Mouse (Mus musculus) kidney, adult 2 months (tissue): ENCODE data around the gene Ksr2. TPM values are rescaled to one million over a fixed set of nuclear protein-coding genes. Genes with fewer than 3 reads are reported as not detected.

Experiments
- DNase-seq: peaks from one replicate; pipeline ENCODE4 v3.0.0; 2021
- H3K27ac ChIP-seq: fragments of 200-500 bp; 2 replicates; pipeline ENCODE4 v1.5.1; 2012; ENCODE audit warnings: low read depth, low read length, control low read depth, inconsistent platforms; ENCODE audit not compliant: insufficient read depth
- H3K27me3 ChIP-seq: fragments of 200-500 bp; replicated peaks from 2 replicates; pipeline ENCODE4 v1.6.1; 2012; ENCODE audit warnings: mild to moderate bottlenecking, moderate library complexity, low read length, inconsistent platforms; ENCODE audit not compliant: control insufficient read depth, insufficient read depth
- H3K36me3 ChIP-seq: fragments of 200-500 bp; 2 replicates; pipeline ENCODE4 v1.6.1; 2012; ENCODE audit warnings: mild to moderate bottlenecking, moderate library complexity, low read length, inconsistent platforms; ENCODE audit not compliant: control insufficient read depth, insufficient read depth
- H3K4me1 ChIP-seq: fragments of 200-500 bp; 2 replicates; pipeline ENCODE4 v1.6.1; 2011; ENCODE audit warnings: low read length; ENCODE audit not compliant: control insufficient read depth, insufficient read depth
- H3K4me3 ChIP-seq: fragments of 200-500 bp; 2 replicates; pipeline ENCODE4 v1.5.1; 2011; ENCODE audit warnings: mild to moderate bottlenecking, low read depth, low read length, control low read depth; ENCODE audit not compliant: insufficient read depth
- CTCF ChIP-seq: fragments of 200-500 bp; conservative IDR thresholded peaks from 2 replicates; pipeline ENCODE4 v1.5.1; 2011; ENCODE audit warnings: low read depth, mild to moderate bottlenecking, control low read depth, low read length, moderate library complexity, mixed read lengths; ENCODE audit not compliant: insufficient read depth, insufficient read length
- POLR2A ChIP-seq: fragments of 200-500 bp; IDR thresholded peaks from one replicate; pipeline ENCODE4 v1.6.1; 2011; ENCODE audit warnings: low read depth, low read length, control low read depth
- WGBS: fragments of 180-500 bp; shearing (Covaris S2); methylation state at CpG from one replicate; pipeline ENCODE4 v1.1.7; 2018; 5-methylcytosine and 5-hydroxymethylcytosine counted together
- polyA plus RNA-seq: library from polyadenylated mRNA; depleted of rRNA; stranded (reverse); fragments of >200 nt; gene quantifications from 2 replicates; pipeline ENCODE4 v1.2.3, GENCODE M21; 2012

Gene Ksr2
- polyA plus RNA-seq, 1 experiment = 1.9 TPM

DNA sequence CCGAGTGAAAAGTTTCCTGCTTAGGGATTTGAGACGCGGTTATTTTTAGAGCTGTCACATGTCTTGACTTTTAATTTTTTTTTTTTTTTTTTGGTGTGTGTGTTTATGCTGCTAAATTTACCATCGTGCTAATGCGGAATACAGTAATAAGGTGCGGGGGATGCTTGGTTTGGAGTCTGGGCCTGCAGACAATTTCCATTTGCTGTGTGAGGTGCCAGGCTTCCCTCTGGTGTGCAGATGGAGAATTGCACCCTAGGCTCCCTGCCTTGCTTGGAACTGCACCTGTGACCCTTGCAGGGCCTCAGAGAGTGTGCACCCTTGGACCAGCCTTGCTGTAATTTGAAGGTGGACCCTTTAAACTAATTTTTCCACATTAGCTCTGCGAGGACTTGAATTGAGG lies 80.1 kb downstream of the Ksr2 start:
- no peak overlapping the region for H3K4me3 ChIP-seq
- no peak for TF ChIP-seq POLR2A
- peak; percentile 85 for TF ChIP-seq CTCF
- H3K27me3 ChIP-seq = no peaks in the 10 kb centered on the region
- no peak overlapping the region for H3K27ac ChIP-seq
- peak; percentile 67 for DNase-seq
- no peaks in the 10 kb centered on the region for H3K36me3 ChIP-seq
- WGBS = 15% methylated on average over 7 of the region's 7 CpGs
- no peaks in the 10 kb centered on the region for H3K4me1 ChIP-seq

- peak; percentile 11 for DNase-seq
Observed at GRCm38 (mm10) chr5:117497084-117497483, 83.3 kb downstream of the Ksr2 start.

DNA sequence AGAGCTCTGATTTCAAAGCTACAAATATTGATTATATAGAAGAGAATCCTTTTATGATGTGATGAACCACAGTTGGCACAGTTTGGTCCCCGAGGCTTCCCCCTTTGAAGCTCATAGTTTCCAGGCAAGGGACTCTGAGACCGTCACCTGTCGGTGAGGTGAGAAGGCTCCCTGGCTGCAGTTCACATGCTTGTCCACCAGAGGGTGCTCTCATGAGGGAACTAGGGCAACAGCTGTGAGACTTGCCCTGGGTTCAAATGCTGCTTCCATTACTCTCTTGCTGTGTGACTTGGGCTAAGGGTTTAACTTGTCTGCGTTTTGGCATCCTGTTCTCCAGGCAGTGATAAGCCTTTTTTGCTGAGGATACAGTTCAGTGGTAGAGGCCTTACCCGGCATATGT lies 88.8 kb downstream of the Ksr2 start:
- TF ChIP-seq CTCF (peak; percentile 67), POLR2A (no peak)
- peak; percentile 43 for DNase-seq
- no peak overlapping the region for H3K27ac ChIP-seq
- no peaks in the 10 kb centered on the region for H3K36me3 ChIP-seq
- 81% methylated on average over 5 of the region's 5 CpGs for WGBS
- H3K4me1 ChIP-seq = no peaks in the 10 kb centered on the region; the same call in 1 of the 2 replicates
- no peaks in the 10 kb centered on the region for H3K27me3 ChIP-seq
- no peak overlapping the region for H3K4me3 ChIP-seq

More at GRCm38 (mm10) chr5:117497084-117497483, 83.3 kb downstream of the Ksr2 start:
- Histone ChIP-seq H3K4me1 (no peaks in the 10 kb centered on the region), H3K4me3 (no peak overlapping the region), H3K36me3 (no peaks in the 10 kb centered on the region), H3K27me3 (no peaks in the 10 kb centered on the region), H3K27ac (no peak overlapping the region)
- WGBS = 62% methylated on average over 21 of the region's 21 CpGs
- TF ChIP-seq POLR2A (no peak), CTCF (peak; percentile 62; the same call in 1 of the 2 replicates)

GRCm38 (mm10) chr5:117504431-117504830 lies 90.6 kb downstream of the Ksr2 start:
- no peak for TF ChIP-seq POLR2A
- 0 out of 2 replicates have a peak, but pooled peaks have one; percentile 2 for TF ChIP-seq CTCF
- H3K27ac ChIP-seq = no peak overlapping the region
- H3K27me3 ChIP-seq = no peaks in the 10 kb centered on the region
- no peak overlapping the region for H3K4me3 ChIP-seq
- peak; percentile 15 for DNase-seq
- H3K4me1 ChIP-seq = no peaks in the 10 kb centered on the region; the same call in 1 of the 2 replicates
- no peaks in the 10 kb centered on the region for H3K36me3 ChIP-seq
- WGBS = 76% methylated on average over 5 of the region's 5 CpGs

GRCm38 (mm10) chr5:117505204-117505603 lies 91.4 kb downstream of the Ksr2 start:
- H3K27ac ChIP-seq = no peak overlapping the region
- no peaks in the 10 kb centered on the region for H3K36me3 ChIP-seq
- TF ChIP-seq CTCF (peak; percentile 99), POLR2A (no peak)
- no peaks in the 10 kb centered on the region for H3K27me3 ChIP-seq
- DNase-seq = peak; percentile 76
- no peaks in the 10 kb centered on the region; the same call in 1 of the 2 replicates for H3K4me1 ChIP-seq
- WGBS = 48% methylated on average over 10 of the region's 10 CpGs
- H3K4me3 ChIP-seq = no peak overlapping the region

DNA sequence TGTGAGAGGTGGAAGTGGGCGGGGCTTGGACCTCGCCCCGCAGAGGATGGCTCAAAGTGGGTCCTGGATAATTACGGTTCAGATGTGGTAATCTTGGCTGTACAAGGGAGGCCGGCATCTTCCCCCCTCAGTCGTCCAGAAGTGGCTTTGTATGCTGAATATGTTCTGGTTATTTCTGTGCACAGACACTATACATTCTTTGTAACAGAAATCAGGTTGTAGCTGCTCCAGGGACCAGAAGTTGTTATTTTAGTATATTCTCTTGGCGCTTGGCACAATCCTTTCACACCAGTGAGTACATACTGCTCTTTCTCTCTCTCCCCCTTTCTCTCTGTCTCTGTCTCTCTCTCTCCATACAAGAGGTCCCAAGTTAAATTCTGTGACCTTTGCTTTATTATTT lies 92.0 kb downstream of the Ksr2 start:
- 57% methylated on average over 7 of the region's 7 CpGs for WGBS
- no peak overlapping the region for H3K4me3 ChIP-seq
- no peak for TF ChIP-seq CTCF
- no peak for TF ChIP-seq POLR2A
- H3K27me3 ChIP-seq = no peaks in the 10 kb centered on the region
- no peaks in the 10 kb centered on the region for H3K36me3 ChIP-seq
- no peaks in the 10 kb centered on the region; the same call in 1 of the 2 replicates for H3K4me1 ChIP-seq
- no peak overlapping the region for H3K27ac ChIP-seq
- DNase-seq = no peak

GRCm38 (mm10) chr5:117506406-117506805 lies 92.6 kb downstream of the Ksr2 start:
- Histone ChIP-seq H3K27me3 (no peaks in the 10 kb centered on the region), H3K4me1 (no peaks in the 10 kb centered on the region; the same call in 1 of the 2 replicates), H3K4me3 (no peak overlapping the region), H3K27ac (no peak overlapping the region), H3K36me3 (no peaks in the 10 kb centered on the region)
- peak; percentile 88 for DNase-seq
- TF ChIP-seq CTCF (peak; percentile 83), POLR2A (no peak)
- 17% methylated on average over 13 of the region's 13 CpGs for WGBS
